Mouse (Mus musculus) cerebellum, adult 8-10 months (tissue): Measurements from ENCODE around the gene Llph.

Source experiments
- DNase-seq: peaks from one replicate; pipeline ENCODE4 v3.0.0; 2022

Llph gene

DNA sequence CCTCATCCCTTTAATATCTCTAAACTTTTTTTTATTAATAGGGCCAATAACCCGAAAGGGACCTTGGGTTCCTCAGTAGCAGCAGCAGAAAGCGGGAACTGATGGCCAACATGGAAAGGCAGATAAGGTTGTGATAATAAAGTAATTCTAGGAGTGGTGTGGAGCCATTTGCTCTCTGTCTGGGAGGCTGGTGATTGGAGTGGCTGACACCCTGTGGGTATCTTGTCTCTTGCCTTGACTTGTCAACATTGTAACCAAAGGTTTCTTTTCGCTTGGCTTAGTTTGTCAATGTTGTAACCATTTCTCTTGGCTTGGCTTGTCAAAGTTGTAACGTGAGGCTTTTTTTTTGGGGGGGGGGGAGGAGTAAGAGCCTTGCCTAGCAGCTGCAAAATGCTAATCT lies 53.5 kb downstream of the Llph start:
- no peak for DNase-seq

DNA sequence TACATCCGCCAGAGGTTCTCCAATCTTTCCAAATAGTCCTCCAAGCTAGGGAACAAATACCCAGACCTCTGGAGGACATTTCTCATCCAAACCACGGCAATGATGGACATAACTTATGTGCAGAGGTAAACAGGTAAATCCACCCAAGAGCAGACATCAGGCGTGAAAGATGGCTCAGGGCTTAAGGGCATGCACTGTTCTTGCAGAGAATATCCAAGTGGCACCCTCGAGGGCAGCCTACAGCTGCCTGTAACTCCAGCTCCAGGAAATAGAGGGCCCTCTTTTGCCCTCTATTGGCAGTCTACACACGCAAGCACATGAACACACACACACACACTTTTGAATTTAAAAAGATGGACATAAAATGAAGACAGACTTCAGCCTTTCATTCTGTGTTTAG lies 54.8 kb downstream of the Llph start:
- no peak for DNase-seq
